Mouse (Mus musculus): ENCODE results near the gene Gm45213. TPM values are rescaled to one million over a fixed set of nuclear protein-coding genes. Genes with fewer than 3 reads are reported as not detected.

The Gm45213 gene
- polyA plus RNA-seq (2015; fragmentation: Nextera tagmentation; extraction: Ambion mirVana), result not detected in 2 replicates

GRCm38 (mm10) chr7:66043552-66044459 lies at the start of gene Gm45213:
Gm45213 (plus strand) TSS chr7:66043602.
- no peak for ATAC-seq
- 65% methylated on average over 10 of the region's 10 CpGs for WGBS (ENCODE audit: insufficient replicate concordance)

GRCm38 (mm10) chr7:66001035-66001754 lies 42.2 kb upstream of the Gm45213 start:
- Histone ChIP-seq H3K9ac (replicated peaks) (no peak overlapping the region), H3K27me3 (ENCODE audit: insufficient read depth, low read length) (no peaks in the 10 kb centered on the region), H3K4me3 (ENCODE audit: low read depth, low read length) (no peak overlapping the region), H3K4me1 (ENCODE audit: insufficient read depth) (no peaks in the 10 kb centered on the region), H3K36me3 (replicated peaks; ENCODE audit: insufficient read depth, low read length) (no peaks in the 10 kb centered on the region), H3K9me3 (ENCODE audit: low read length) (no peaks in the 10 kb centered on the region; the same call in 1 of the 2 replicates), H3K27ac (ENCODE audit: low read depth) (no peak overlapping the region), H3K4me2 (ENCODE audit: low read depth, low read length) (no peak overlapping the region)
- ATAC-seq (no peak), DNase-seq (no peak)
- no peak for TF ChIP-seq CTCF (IDR thresholded peaks at IDR 0.05; ENCODE audit: low read depth)
- TF ChIP-seq EP300 (IDR thresholded peaks at IDR 0.05; ENCODE audit: low read depth), result no peak
- 81% methylated on average over 16 of the region's 16 CpGs for WGBS (ENCODE audit: insufficient replicate concordance)

More at GRCm38 (mm10) chr7:66043552-66044459, at the start of gene Gm45213:
- Histone ChIP-seq H3K4me2 (ENCODE audit: low read depth, low read length) (no peak within 1 kb of the TSS), H3K27me3 (ENCODE audit: insufficient read depth, low read length) (no peaks in the 10 kb centered on the region), H3K4me3 (ENCODE audit: low read depth, low read length) (no peak within 1 kb of the TSS), H3K4me1 (ENCODE audit: insufficient read depth) (no peaks in the 10 kb centered on the region; the same call in 1 of the 2 replicates), H3K9ac (replicated peaks) (no peak within 1 kb of the TSS), H3K9me3 (ENCODE audit: low read length) (no peaks in the 10 kb centered on the region), H3K36me3 (replicated peaks; ENCODE audit: insufficient read depth, low read length) (no peaks in the 10 kb centered on the region), H3K27ac (ENCODE audit: low read depth) (no peak within 1 kb of the TSS)
- no peak for DNase-seq
- TF ChIP-seq EP300 (IDR thresholded peaks at IDR 0.05; ENCODE audit: low read depth), result no peak
- TF ChIP-seq CTCF (IDR thresholded peaks at IDR 0.05; ENCODE audit: low read depth), result no peak

- Histone ChIP-seq H3K4me1 (ENCODE audit: insufficient read depth) (no peaks in the 10 kb centered on the region), H3K27me3 (ENCODE audit: insufficient read depth, low read length) (no peaks in the 10 kb centered on the region), H3K4me3 (ENCODE audit: low read depth, low read length) (no peak overlapping the region), H3K36me3 (replicated peaks; ENCODE audit: insufficient read depth, low read length) (no peaks in the 10 kb centered on the region), H3K4me2 (ENCODE audit: low read depth, low read length) (no peak overlapping the region), H3K9me3 (ENCODE audit: low read length) (no peaks in the 10 kb centered on the region; the same call in 1 of the 2 replicates), H3K27ac (ENCODE audit: low read depth) (no peak overlapping the region), H3K9ac (replicated peaks) (no peak overlapping the region)
- WGBS (ENCODE audit: insufficient replicate concordance), result 76% methylated on average over 3 of the region's 3 CpGs
- no peak for DNase-seq
- TF ChIP-seq EP300 (IDR thresholded peaks at IDR 0.05; ENCODE audit: low read depth) (no peak), CTCF (IDR thresholded peaks at IDR 0.05; ENCODE audit: low read depth) (no peak)
- no peak for ATAC-seq
Observed at GRCm38 (mm10) chr7:66001797-66002196, 41.6 kb upstream of the Gm45213 start.

GRCm38 (mm10) chr7:66003447-66003846 lies 40.0 kb upstream of the Gm45213 start:
- H3K4me1 ChIP-seq (ENCODE audit: insufficient read depth), result no peaks in the 10 kb centered on the region
- H3K4me2 ChIP-seq (ENCODE audit: low read depth, low read length), result no peak overlapping the region
- H3K36me3 ChIP-seq (replicated peaks; ENCODE audit: insufficient read depth, low read length), result no peaks in the 10 kb centered on the region
- peak; percentile 80 for ATAC-seq
- no peak overlapping the region for H3K9ac ChIP-seq (replicated peaks)
- no peaks in the 10 kb centered on the region; the same call in 1 of the 2 replicates for H3K9me3 ChIP-seq (ENCODE audit: low read length)
- no peak for TF ChIP-seq EP300 (IDR thresholded peaks at IDR 0.05; ENCODE audit: low read depth)
- no peaks in the 10 kb centered on the region for H3K27me3 ChIP-seq (ENCODE audit: insufficient read depth, low read length)
- peak overlapping the region; percentile 76 for H3K27ac ChIP-seq (ENCODE audit: low read depth)
- DNase-seq, result peak; percentile 57
- no peak overlapping the region for H3K4me3 ChIP-seq (ENCODE audit: low read depth, low read length)
- 46% methylated on average over 5 of the region's 5 CpGs for WGBS (ENCODE audit: insufficient replicate concordance)

- no peaks in the 10 kb centered on the region for H3K36me3 ChIP-seq (replicated peaks; ENCODE audit: insufficient read depth, low read length)
- no peaks in the 10 kb centered on the region for H3K9me3 ChIP-seq (ENCODE audit: low read length)
- 64% methylated on average over 13 of the region's 13 CpGs for WGBS (ENCODE audit: insufficient replicate concordance)
- no peak overlapping the region for H3K4me3 ChIP-seq (ENCODE audit: low read depth, low read length)
- TF ChIP-seq EP300 (IDR thresholded peaks at IDR 0.05; ENCODE audit: low read depth) (0 out of 2 replicates have a peak, but pooled peaks have one; percentile 16), CTCF (IDR thresholded peaks at IDR 0.05; ENCODE audit: low read depth) (no peak)
- DNase-seq, result no peak
- no peak overlapping the region for H3K4me2 ChIP-seq (ENCODE audit: low read depth, low read length)
- ATAC-seq, result peak; percentile 82
- H3K4me1 ChIP-seq (ENCODE audit: insufficient read depth), result no peaks in the 10 kb centered on the region
- no peak overlapping the region for H3K9ac ChIP-seq (replicated peaks)
- H3K27ac ChIP-seq (ENCODE audit: low read depth), result peak overlapping the region; percentile 76
- H3K27me3 ChIP-seq (ENCODE audit: insufficient read depth, low read length), result no peaks in the 10 kb centered on the region
Observed at GRCm38 (mm10) chr7:66003865-66004638, 39.4 kb upstream of the Gm45213 start.
